Mouse (Mus musculus) stomach, postnatal 0 days (tissue): ENCODE data around the gene Manba.

Experiments
- CTCF ChIP-seq: IDR thresholded peaks from 2 replicates; pipeline ENCODE4 v1.5.1; 2016; ENCODE audit warnings: antibody characterized with exemption, low read depth, mild to moderate bottlenecking, moderate library complexity
- EP300 ChIP-seq: optimal IDR thresholded peaks from 2 replicates; pipeline ENCODE3; 2016; ENCODE audit warnings: antibody characterized with exemption

DNA sequence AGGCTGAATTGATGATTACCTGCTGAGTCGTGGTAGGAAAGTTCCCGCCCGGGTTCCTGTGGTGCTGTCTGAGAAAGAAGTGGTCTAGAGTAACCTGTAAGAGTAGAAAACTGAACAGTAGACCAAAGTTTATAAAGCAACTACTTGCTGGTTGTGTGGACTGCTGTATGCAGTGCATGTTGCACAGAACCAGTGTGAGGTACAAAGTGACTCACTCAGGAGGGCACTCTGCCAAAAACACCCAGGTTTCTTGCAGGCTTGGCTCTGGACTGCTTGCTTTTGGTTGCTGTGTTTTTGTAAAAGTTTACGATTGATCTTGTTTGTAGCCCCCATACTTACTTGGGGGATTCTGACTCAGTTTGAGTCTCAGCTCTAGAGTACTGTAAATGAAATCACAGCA, 15.4 kb upstream of the Manba start:
- TF ChIP-seq EP300 (no peak), CTCF (no peak)
